Mouse (Mus musculus) liver, embryonic 14.5 days (tissue): ENCODE results near the gene Raph1. TPM values are rescaled to one million over a fixed set of nuclear protein-coding genes. Genes with fewer than 3 reads are reported as not detected.
A peak's percentile ranks its signal among the peaks of the same experiment; 100 is the strongest.
"Not testable (repeated sequence)": the region's sequence is repeated elsewhere in the genome, so short reads cannot be mapped to it uniquely, and the experiment has no call there.

ENCODE experiments used
- ATAC-seq: fragments of 200-750 bp; cut with Nextera tagmentation; 2 replicates; pipeline ENCODE4 v1.8.0; 2017; ENCODE audit warnings: moderate number of reproducible peaks, mild to moderate bottlenecking, moderate library complexity; ENCODE audit not compliant: insufficient read depth
- DNase-seq, 3 experiments: peaks; one replicate each; pipeline ENCODE4 v3.0.0-alpha.2; 2012 to 2013; ENCODE audit warnings: low read depth in 3 of 3, low spot score in 3 of 3
- H3K27ac ChIP-seq: fragments of 300-500 bp; sonication (generic); 2 replicates; pipeline ENCODE4 v1.5.1; 2014; ENCODE audit warnings: moderate library complexity, mild to moderate bottlenecking, control low read depth, inconsistent platforms
- H3K27me3 ChIP-seq: fragments of 300-500 bp; sonication (generic); 2 replicates; pipeline ENCODE4 v1.6.1; 2014; ENCODE audit warnings: mild to moderate bottlenecking, low read length, moderate library complexity; ENCODE audit not compliant: control insufficient read depth, insufficient read depth
- H3K36me3 ChIP-seq: fragments of 300-500 bp; sonication (generic); replicated peaks from 2 replicates; pipeline ENCODE4 v1.6.1; 2014; ENCODE audit warnings: low read depth; ENCODE audit not compliant: control insufficient read depth, insufficient read depth
- H3K4me1 ChIP-seq, 2 experiments: fragments of 200-500 bp in 1 of 2; fragments of 300-500 bp in 1 of 2; sonication (generic) in 1 of 2; replicated peaks; 2 replicates each; pipeline ENCODE4 v1.6.1; 2012 to 2014; ENCODE audit warnings: antibody characterized with exemption in 1 of 2, inconsistent platforms in 1 of 2, low read length in 1 of 2; ENCODE audit not compliant: control insufficient read depth in 2 of 2, insufficient read depth in 2 of 2
- H3K4me2 ChIP-seq: fragments of 300-500 bp; sonication (generic); 2 replicates; pipeline ENCODE4 v1.6.1; 2014; ENCODE audit warnings: low read depth, mild to moderate bottlenecking, control low read depth, moderate library complexity
- H3K4me3 ChIP-seq, 2 experiments: fragments of 200-500 bp in 1 of 2; fragments of 300-500 bp in 1 of 2; sonication (generic) in 1 of 2; 2 replicates each; pipeline ENCODE4 v1.5.1; 2012 to 2014; ENCODE audit warnings: low read depth in 2 of 2, low read length in 2 of 2, mild to moderate bottlenecking in 2 of 2, control low read depth in 1 of 2, inconsistent platforms in 1 of 2, moderate library complexity in 1 of 2; ENCODE audit not compliant: insufficient read depth in 1 of 2
- H3K9ac ChIP-seq: fragments of 300-500 bp; sonication (generic); replicated peaks from 2 replicates; pipeline ENCODE4 v1.6.1; 2014; ENCODE audit warnings: mild to moderate bottlenecking, control low read depth, moderate library complexity
- H3K9me3 ChIP-seq: fragments of 300-500 bp; sonication (generic); 2 replicates; pipeline ENCODE4 v1.6.1; 2016; ENCODE audit warnings: low read length, mixed read lengths; ENCODE audit not compliant: control insufficient read depth
- CTCF ChIP-seq: IDR thresholded peaks from 2 replicates; pipeline ENCODE4 v1.5.1; 2016; ENCODE audit warnings: antibody characterized with exemption, low read depth, control low read depth
- EP300 ChIP-seq: IDR thresholded peaks from 2 replicates; pipeline ENCODE4 v1.6.1; 2016; ENCODE audit warnings: antibody characterized with exemption, low read depth
- WGBS: fragments of 180-500 bp; shearing (Covaris S2); extraction: QIAGEN DNeasy Blood & Tissue Kit; methylation state at CpG from one replicate; pipeline ENCODE4 v1.1.7; 2014; ENCODE audit not compliant: insufficient replicate concordance; 5-methylcytosine and 5-hydroxymethylcytosine counted together
- microRNA-seq: library from miRNA; unstranded; fragments of <30 nt; microRNA quantifications from one replicate; pipeline ENCODE4, GENCODE M21; 2016
- polyA plus RNA-seq, 2 experiments: library from polyadenylated mRNA; depleted of rRNA in 1 of 2; stranded (reverse) in 1 of 2; unstranded in 1 of 2; fragments of >200 nt; fragmentation: Nextera tagmentation in 1 of 2; extraction: Ambion mirVana in 1 of 2; gene quantifications; 2 replicates each; pipeline versions ENCODE4 v1.2.1 to v1.2.3; 2012 to 2014

The Raph1 gene
- polyA plus RNA-seq, 2 experiments = 13.8 to 28.2 TPM

GRCm38 (mm10) chr1:60449896-60450295 is 117.0 kb downstream of the Raph1 start:
- DNase-seq (no peak), ATAC-seq (no peak)
- no peak overlapping the region for H3K4me2 ChIP-seq
- TF ChIP-seq EP300 (no peak), CTCF (no peak)
- H3K27me3 ChIP-seq = no peaks in the 10 kb centered on the region
- peaks cover 2% of the 10 kb centered on the region; the same call in 1 of the 2 replicates for H3K36me3 ChIP-seq
- no peaks in the 10 kb centered on the region for H3K9me3 ChIP-seq
- 15% methylated on average over 1 of the region's 1 CpGs for WGBS
- H3K27ac ChIP-seq = no peak overlapping the region
- H3K4me1 ChIP-seq = peaks cover 0 to 4% of the 10 kb centered on the region in 2 experiments; a peak in 1 of 4 replicates
- H3K4me3 ChIP-seq = no peak overlapping the region
- H3K9ac ChIP-seq = no peak overlapping the region

DNA sequence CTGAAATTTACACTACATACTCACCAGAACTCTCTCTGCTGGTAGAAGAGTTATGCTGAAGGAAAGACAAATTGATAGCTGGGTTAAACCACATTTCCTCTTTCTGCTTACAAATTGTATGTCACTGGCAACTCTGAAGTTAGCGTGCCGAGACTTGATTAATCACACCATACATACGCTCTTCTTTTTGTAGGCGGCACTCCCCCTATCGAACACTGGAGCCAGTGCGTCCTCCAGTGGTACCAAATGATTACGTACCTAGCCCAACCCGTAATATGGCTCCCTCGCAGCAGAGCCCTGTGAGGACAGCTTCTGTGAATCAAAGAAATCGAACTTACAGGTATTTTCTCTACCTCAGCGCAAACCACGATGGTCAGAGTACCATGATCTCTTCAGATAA is 119.8 kb downstream of the Raph1 start:
- Histone ChIP-seq H3K9me3 (no peaks in the 10 kb centered on the region), H3K4me1 (peaks cover 0 to 4% of the 10 kb centered on the region in 2 experiments; a peak in 1 of 4 replicates), H3K27me3 (no peaks in the 10 kb centered on the region), H3K4me3 (no peak overlapping the region), H3K4me2 (no peak overlapping the region), H3K27ac (no peak overlapping the region), H3K36me3 (peaks cover 2% of the 10 kb centered on the region; the same call in 1 of the 2 replicates), H3K9ac (no peak overlapping the region)
- peak in 1 of 3 experiments; percentile 9 for DNase-seq
- 27% methylated on average over 12 of the region's 12 CpGs for WGBS
- TF ChIP-seq EP300 (no peak), CTCF (peak; percentile 61)
- no peak for ATAC-seq

DNA sequence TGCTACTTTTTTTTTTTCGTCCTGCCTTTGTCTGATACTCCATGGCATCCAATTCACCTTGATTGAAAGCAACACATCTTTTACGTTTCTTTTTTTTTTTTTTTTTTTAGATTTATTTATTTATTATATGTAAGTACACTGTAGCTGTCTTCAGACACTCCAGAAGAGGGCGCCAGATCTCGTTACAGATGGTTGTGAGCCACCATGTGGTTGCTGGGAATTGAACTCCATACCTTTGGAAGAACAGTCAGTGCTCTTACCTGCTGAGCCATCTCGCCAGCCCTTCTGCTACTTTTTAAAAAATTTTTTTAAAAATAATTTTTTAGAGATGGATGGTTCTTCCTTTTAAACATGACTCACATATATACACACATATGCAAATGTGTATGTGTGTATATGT is 125.5 kb downstream of the Raph1 start:
- not testable (repeated sequence) for H3K9me3 ChIP-seq, H3K4me1 ChIP-seq, H3K27ac ChIP-seq, H3K36me3 ChIP-seq, H3K9ac ChIP-seq, ATAC-seq, H3K27me3 ChIP-seq, H3K4me3 ChIP-seq, DNase-seq, H3K4me2 ChIP-seq
- WGBS = 54% methylated on average over 5 of the region's 5 CpGs

DNA sequence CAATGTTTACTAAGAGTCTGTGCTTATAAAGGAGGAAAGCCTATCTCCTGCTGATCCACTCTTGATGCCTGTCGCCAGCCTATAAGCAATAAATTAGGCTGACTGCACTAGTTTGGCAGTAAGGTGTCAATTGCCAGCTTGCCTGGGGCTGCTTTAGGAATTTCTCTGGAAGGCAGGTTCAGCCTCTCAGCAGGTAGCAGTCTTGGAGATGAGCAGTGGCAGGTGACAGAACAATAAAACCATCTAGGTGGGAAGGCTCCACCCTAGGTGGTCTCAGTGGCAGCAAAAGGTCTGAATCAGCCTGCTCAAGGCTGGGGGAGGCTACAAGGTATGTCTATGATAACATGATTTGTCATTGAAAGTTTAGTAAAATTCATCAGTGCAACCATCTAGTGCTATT is 134.4 kb downstream of the Raph1 start:
- peaks cover 0 to 3% of the 10 kb centered on the region in 2 experiments; a peak in 2 of 4 replicates for H3K4me1 ChIP-seq
- H3K4me2 ChIP-seq = no peak overlapping the region
- WGBS = 57% methylated on average over 1 of the region's 1 CpGs
- no peak overlapping the region for H3K27ac ChIP-seq
- H3K4me3 ChIP-seq = no peak overlapping the region
- H3K36me3 ChIP-seq = no peaks in the 10 kb centered on the region
- H3K9me3 ChIP-seq = no peaks in the 10 kb centered on the region
- no peaks in the 10 kb centered on the region for H3K27me3 ChIP-seq
- TF ChIP-seq CTCF = no peak
- no peak for TF ChIP-seq EP300
- no peak overlapping the region for H3K9ac ChIP-seq
- DNase-seq = no peak
- ATAC-seq = no peak

Small RNA genes lying within 50 kb of the gene (microRNA-seq; reads per million reads assigned to microRNA genes)
- not detected for gene Gm23762

Other genes with a start within 250 kb of the Raph1 start
- gene Cyp20a1, start 223.8 kb downstream of the Raph1 start, polyA plus RNA-seq (2012; rRNA removed) = 5.7 and 8.0 TPM in 2 replicates
- 3.1 TPM in 2 replicates for gene Cyp20a1, start 223.8 kb downstream of the Raph1 start, polyA plus RNA-seq (2014; fragmentation: Nextera tagmentation; extraction: Ambion mirVana)
- 1.6 and 1.9 TPM in 2 replicates for gene Abi2, start 157.5 kb downstream of the Raph1 start, polyA plus RNA-seq (2012; rRNA removed)
- 3.0 and 3.3 TPM in 2 replicates for gene Abi2, start 157.5 kb downstream of the Raph1 start, polyA plus RNA-seq (2014; fragmentation: Nextera tagmentation; extraction: Ambion mirVana)
- 0.03 and 0.04 TPM in 2 replicates for gene Cd28, start 149.7 kb upstream of the Raph1 start, polyA plus RNA-seq (2012; rRNA removed)
- 0.11 TPM in 1 of 2 replicates, not detected in the other for gene Cd28, start 149.7 kb upstream of the Raph1 start, polyA plus RNA-seq (2014; fragmentation: Nextera tagmentation; extraction: Ambion mirVana)